Mouse (Mus musculus) embryonic facial prominence, embryonic 12.5 days (tissue): ENCODE measurements around the gene Rbm47. TPM values are rescaled to one million over a fixed set of nuclear protein-coding genes. Genes with fewer than 3 reads are reported as not detected.

Experiments used
- ATAC-seq: fragments of 200-750 bp; cut with Nextera tagmentation; 2 replicates; pipeline ENCODE4 v1.8.0; 2017; ENCODE audit not compliant: insufficient number of reproducible peaks, insufficient read depth, low FRiP score, low TSS enrichment
- H3K27ac ChIP-seq: fragments of 300-500 bp; sonication (generic); 2 replicates; pipeline ENCODE4 v1.5.1; 2016; ENCODE audit warnings: mild to moderate bottlenecking
- H3K27me3 ChIP-seq: fragments of 300-500 bp; sonication (generic); 2 replicates; pipeline ENCODE4 v1.6.1; 2016; ENCODE audit warnings: mild to moderate bottlenecking, moderate library complexity
- H3K36me3 ChIP-seq: fragments of 300-500 bp; sonication (generic); 2 replicates; pipeline ENCODE4 v1.6.1; 2016; ENCODE audit warnings: mild to moderate bottlenecking
- H3K4me1 ChIP-seq: fragments of 300-500 bp; sonication (generic); 2 replicates; pipeline ENCODE4 v1.6.1; 2016
- H3K4me2 ChIP-seq: fragments of 300-500 bp; sonication (generic); replicated peaks from 2 replicates; pipeline ENCODE4 v1.6.1; 2016; ENCODE audit warnings: mild to moderate bottlenecking, moderate library complexity
- H3K4me3 ChIP-seq: fragments of 300-500 bp; sonication (generic); 2 replicates; pipeline ENCODE4 v1.5.1; 2016; ENCODE audit warnings: mild to moderate bottlenecking
- H3K9ac ChIP-seq: fragments of 300-500 bp; sonication (generic); 2 replicates; pipeline ENCODE4 v1.6.1; 2016; ENCODE audit warnings: mild to moderate bottlenecking, moderate library complexity
- H3K9me3 ChIP-seq: fragments of 300-500 bp; sonication (generic); 2 replicates; pipeline ENCODE4 v1.6.1; 2016; ENCODE audit warnings: mild to moderate bottlenecking, moderate library complexity
- WGBS: fragments of 180-500 bp; shearing (Covaris S2); methylation state at CpG from one replicate; pipeline ENCODE4 v1.1.7; 2016; 5-methylcytosine and 5-hydroxymethylcytosine counted together
- polyA plus RNA-seq: library from polyadenylated mRNA; unstranded; fragments of >200 nt; fragmentation: Nextera tagmentation; extraction: Ambion mirVana; gene quantifications from 2 replicates; pipeline ENCODE4 v1.2.1, GENCODE M21; 2016

The Rbm47 gene
- polyA plus RNA-seq, 1 experiment from 2014 or later, result 5.0 TPM

- Histone ChIP-seq H3K4me3 (no peak overlapping the region), H3K9me3 (no peaks in the 10 kb centered on the region), H3K27me3 (no peaks in the 10 kb centered on the region), H3K36me3 (no peaks in the 10 kb centered on the region), H3K9ac (no peak overlapping the region), H3K4me1 (no peaks in the 10 kb centered on the region), H3K4me2 (no peak overlapping the region), H3K27ac (no peak overlapping the region)
- no peak for ATAC-seq
- 31% methylated on average over 6 of the region's 6 CpGs for WGBS
Measured at GRCm38 (mm10) chr5:66139634-66140295, 33.2 kb downstream of the Rbm47 start.

GRCm38 (mm10) chr5:66139171-66139570 lies 33.7 kb downstream of the Rbm47 start:
- no peak overlapping the region for H3K4me2 ChIP-seq
- ATAC-seq, result no peak
- H3K4me1 ChIP-seq, result no peaks in the 10 kb centered on the region
- no peaks in the 10 kb centered on the region for H3K9me3 ChIP-seq
- H3K4me3 ChIP-seq, result no peak overlapping the region
- no peaks in the 10 kb centered on the region for H3K36me3 ChIP-seq
- 64% methylated on average over 6 of the region's 6 CpGs for WGBS
- H3K9ac ChIP-seq, result no peak overlapping the region
- no peak overlapping the region for H3K27ac ChIP-seq
- no peaks in the 10 kb centered on the region for H3K27me3 ChIP-seq

GRCm38 (mm10) chr5:66138597-66138996 lies 34.3 kb downstream of the Rbm47 start:
- no peaks in the 10 kb centered on the region for H3K27me3 ChIP-seq
- H3K4me1 ChIP-seq, result no peaks in the 10 kb centered on the region
- H3K9ac ChIP-seq, result no peak overlapping the region
- 24% methylated on average over 10 of the region's 10 CpGs for WGBS
- H3K27ac ChIP-seq, result no peak overlapping the region
- no peak overlapping the region for H3K4me2 ChIP-seq
- no peak overlapping the region for H3K4me3 ChIP-seq
- H3K36me3 ChIP-seq, result no peaks in the 10 kb centered on the region
- H3K9me3 ChIP-seq, result no peaks in the 10 kb centered on the region
- ATAC-seq, result no peak

- Histone ChIP-seq H3K27ac (no peak overlapping the region), H3K27me3 (no peaks in the 10 kb centered on the region), H3K9me3 (no peaks in the 10 kb centered on the region), H3K4me3 (no peak overlapping the region), H3K4me2 (no peak overlapping the region), H3K4me1 (no peaks in the 10 kb centered on the region), H3K36me3 (no peaks in the 10 kb centered on the region), H3K9ac (no peak overlapping the region)
- no peak for ATAC-seq
- 62% methylated on average over 4 of the region's 4 CpGs for WGBS
Measured at GRCm38 (mm10) chr5:66137250-66137649, 35.7 kb downstream of the Rbm47 start.

- Histone ChIP-seq H3K27me3 (no peaks in the 10 kb centered on the region), H3K27ac (no peak overlapping the region), H3K9me3 (no peaks in the 10 kb centered on the region), H3K4me2 (no peak overlapping the region), H3K4me1 (no peaks in the 10 kb centered on the region), H3K9ac (no peak overlapping the region), H3K36me3 (no peaks in the 10 kb centered on the region), H3K4me3 (no peak overlapping the region)
- no peak for ATAC-seq
- WGBS, result 75% methylated on average over 3 of the region's 3 CpGs
Measured at GRCm38 (mm10) chr5:66135853-66136210, 37.1 kb downstream of the Rbm47 start.

GRCm38 (mm10) chr5:66135161-66135852 lies 37.6 kb downstream of the Rbm47 start:
- 75% methylated on average over 11 of the region's 11 CpGs for WGBS
- H3K4me2 ChIP-seq, result no peak overlapping the region
- H3K9me3 ChIP-seq, result no peaks in the 10 kb centered on the region
- no peak for ATAC-seq
- no peaks in the 10 kb centered on the region for H3K36me3 ChIP-seq
- no peak overlapping the region; the same call in 1 of the 2 replicates for H3K27ac ChIP-seq
- no peak overlapping the region for H3K9ac ChIP-seq
- no peaks in the 10 kb centered on the region for H3K27me3 ChIP-seq
- no peaks in the 10 kb centered on the region for H3K4me1 ChIP-seq
- no peak overlapping the region for H3K4me3 ChIP-seq

- 92% methylated on average over 7 of the region's 7 CpGs for WGBS
- Histone ChIP-seq H3K4me3 (no peak overlapping the region), H3K9ac (no peak overlapping the region), H3K9me3 (no peaks in the 10 kb centered on the region), H3K27ac (no peak overlapping the region), H3K36me3 (no peaks in the 10 kb centered on the region), H3K27me3 (no peaks in the 10 kb centered on the region), H3K4me2 (no peak overlapping the region), H3K4me1 (no peaks in the 10 kb centered on the region)
- no peak for ATAC-seq
Measured at GRCm38 (mm10) chr5:66134578-66134977, 38.3 kb downstream of the Rbm47 start.

- 83% methylated on average over 3 of the region's 3 CpGs for WGBS
- ATAC-seq, result no peak
- Histone ChIP-seq H3K4me3 (no peak overlapping the region), H3K36me3 (no peaks in the 10 kb centered on the region), H3K4me2 (no peak overlapping the region), H3K27ac (no peak overlapping the region), H3K27me3 (no peaks in the 10 kb centered on the region), H3K4me1 (0 out of 2 replicates have a peak, but pooled peaks cover 5% of the 10 kb centered on the region), H3K9me3 (no peaks in the 10 kb centered on the region), H3K9ac (no peak overlapping the region)
Measured at GRCm38 (mm10) chr5:66128948-66129347, 44.0 kb downstream of the Rbm47 start.

GRCm38 (mm10) chr5:66125418-66125817 lies 47.5 kb downstream of the Rbm47 start:
- Histone ChIP-seq H3K9ac (no peak overlapping the region), H3K4me3 (no peak overlapping the region), H3K9me3 (no peaks in the 10 kb centered on the region), H3K27ac (no peak overlapping the region), H3K4me1 (0 out of 2 replicates have a peak, but pooled peaks cover 5% of the 10 kb centered on the region), H3K4me2 (no peak overlapping the region), H3K27me3 (no peaks in the 10 kb centered on the region), H3K36me3 (no peaks in the 10 kb centered on the region)
- no peak for ATAC-seq
- WGBS, result 54% methylated on average over 11 of the region's 11 CpGs

GRCm38 (mm10) chr5:66124931-66125330 lies 48.0 kb downstream of the Rbm47 start:
- WGBS, result 61% methylated on average over 9 of the region's 9 CpGs
- Histone ChIP-seq H3K4me3 (no peak overlapping the region), H3K9ac (no peak overlapping the region), H3K4me1 (0 out of 2 replicates have a peak, but pooled peaks cover 5% of the 10 kb centered on the region), H3K36me3 (no peaks in the 10 kb centered on the region), H3K27me3 (no peaks in the 10 kb centered on the region), H3K4me2 (no peak overlapping the region), H3K27ac (no peak overlapping the region), H3K9me3 (no peaks in the 10 kb centered on the region)
- no peak for ATAC-seq

GRCm38 (mm10) chr5:66124089-66124400 lies 48.9 kb downstream of the Rbm47 start:
- no peak overlapping the region for H3K9ac ChIP-seq
- H3K4me3 ChIP-seq, result no peak overlapping the region
- no peaks in the 10 kb centered on the region for H3K9me3 ChIP-seq
- H3K27me3 ChIP-seq, result no peaks in the 10 kb centered on the region
- 92% methylated on average over 4 of the region's 4 CpGs for WGBS
- no peak for ATAC-seq
- H3K4me2 ChIP-seq, result no peak overlapping the region
- H3K4me1 ChIP-seq, result 0 out of 2 replicates have a peak, but pooled peaks cover 5% of the 10 kb centered on the region
- H3K27ac ChIP-seq, result no peak overlapping the region
- no peaks in the 10 kb centered on the region for H3K36me3 ChIP-seq

GRCm38 (mm10) chr5:66123295-66124088 lies 49.4 kb downstream of the Rbm47 start:
- H3K4me1 ChIP-seq, result 0 out of 2 replicates have a peak, but pooled peaks cover 5% of the 10 kb centered on the region
- no peak overlapping the region for H3K27ac ChIP-seq
- H3K9ac ChIP-seq, result no peak overlapping the region
- no peak for ATAC-seq
- H3K9me3 ChIP-seq, result no peaks in the 10 kb centered on the region
- no peak overlapping the region for H3K4me2 ChIP-seq
- no peaks in the 10 kb centered on the region for H3K36me3 ChIP-seq
- 85% methylated on average over 12 of the region's 12 CpGs for WGBS
- no peak overlapping the region for H3K4me3 ChIP-seq
- no peaks in the 10 kb centered on the region for H3K27me3 ChIP-seq
